Mouse (Mus musculus) embryo, embryonic 10 days (tissue): ENCODE results near the gene Wfdc15a.
A peak's percentile ranks its signal among the peaks of the same experiment; 100 is the strongest.

Source experiments
- DNase-seq: peaks from one replicate; pipeline ENCODE4 v3.0.0-alpha.2; 2015; ENCODE audit warnings: low spot score

Wfdc15a gene

DNA sequence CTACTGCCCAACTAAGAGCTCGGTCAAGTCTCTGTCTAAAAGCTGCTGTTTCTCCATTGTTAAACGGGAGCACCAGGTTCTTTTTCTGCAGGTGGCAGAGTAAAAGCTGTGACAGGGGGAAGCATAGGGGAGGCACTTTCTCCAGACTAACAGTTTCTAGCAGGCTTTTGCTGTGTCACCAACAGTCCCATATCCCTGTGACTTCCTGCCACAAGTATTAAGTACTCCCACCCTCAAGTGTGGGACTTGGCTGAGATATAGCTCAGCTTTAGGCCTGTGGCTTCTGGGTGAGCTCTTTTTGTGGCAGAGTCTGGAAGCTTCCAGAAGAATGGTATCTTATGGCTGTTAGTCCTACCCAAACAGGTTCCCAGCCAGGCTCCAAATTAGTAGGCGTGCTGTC is 24.1 kb downstream of the Wfdc15a start:
- no peak for DNase-seq

- no peak for DNase-seq
Measured at GRCm38 (mm10) chr2:164174649-164175395, 25.1 kb downstream of the Wfdc15a start.

- no peak for DNase-seq
Measured at GRCm38 (mm10) chr2:164173394-164173793, 26.5 kb downstream of the Wfdc15a start.

DNA sequence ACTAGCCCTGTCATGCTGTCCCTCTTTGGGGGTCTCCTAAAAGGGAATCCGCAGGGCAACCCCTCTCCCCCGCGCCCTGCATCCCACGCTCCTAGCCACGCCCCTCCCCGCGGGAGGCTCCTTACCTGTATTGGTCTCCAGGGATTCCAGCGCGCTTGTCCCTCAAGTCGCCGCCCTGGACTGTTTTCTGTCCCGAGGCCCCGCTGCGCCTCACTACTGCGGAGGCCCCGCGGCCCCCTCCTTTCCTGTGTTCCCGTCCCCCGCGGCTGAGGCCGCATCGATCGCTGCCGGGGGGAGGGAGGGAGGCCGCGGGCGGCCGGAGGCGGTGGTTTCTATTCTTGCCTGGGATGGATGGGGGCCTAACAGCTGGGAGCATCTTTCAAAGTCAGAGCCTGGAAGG is 29.0 kb downstream of the Wfdc15a start, which contains the start of gene Kcns1:
TSS of gene Kcns1 (minus strand) at position 212 of the 400 bp plus-strand sequence.
- no peak for DNase-seq

- peak; percentile 28 for DNase-seq
Measured at GRCm38 (mm10) chr2:164170326-164170725, 29.6 kb downstream of the Wfdc15a start.

GRCm38 (mm10) chr2:164168571-164168946 is 31.4 kb downstream of the Wfdc15a start:
- peak; percentile 11 for DNase-seq

- DNase-seq, result peak; percentile 45
Measured at GRCm38 (mm10) chr2:164167752-164168570, 32.0 kb downstream of the Wfdc15a start.

DNA sequence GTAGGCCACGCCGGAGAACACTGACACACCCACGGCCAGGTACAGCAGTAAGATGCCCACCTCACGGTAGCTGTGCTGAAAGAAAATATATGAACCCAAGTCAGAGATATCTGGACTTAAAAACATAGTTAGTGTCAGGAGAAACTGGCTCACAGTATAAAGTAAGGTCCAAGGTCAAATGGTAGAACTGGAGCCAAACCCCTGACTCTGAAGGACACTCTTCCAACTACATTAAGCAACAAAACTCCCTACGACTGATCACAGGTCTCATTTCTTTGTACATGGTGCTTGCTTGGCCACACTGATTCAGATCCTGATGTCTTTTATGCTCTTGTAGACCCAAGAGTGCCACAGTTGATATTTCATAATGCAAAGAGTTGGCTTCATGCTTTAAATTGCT is 35.0 kb downstream of the Wfdc15a start:
- no peak for DNase-seq

GRCm38 (mm10) chr2:164161515-164162055 is 38.3 kb downstream of the Wfdc15a start:
- DNase-seq, result no peak

DNA sequence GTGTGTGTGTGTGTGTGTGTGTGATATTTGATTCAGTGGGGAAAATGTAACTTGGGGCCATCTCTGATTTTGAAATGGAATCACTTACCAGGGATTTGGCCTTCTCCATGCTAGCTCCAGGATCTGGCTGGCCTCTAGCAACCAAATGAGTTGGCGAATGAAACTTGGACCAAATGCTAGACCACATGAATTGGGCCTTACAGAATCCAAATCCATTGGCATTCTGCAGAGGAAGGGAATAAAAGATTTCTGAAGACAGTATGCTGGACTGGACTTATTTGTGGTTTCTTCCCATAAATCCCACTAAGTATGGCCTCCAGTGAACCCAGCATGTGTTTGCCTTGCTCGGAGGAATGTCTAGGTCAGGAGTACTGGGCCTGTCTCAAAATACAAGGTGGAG is 41.1 kb downstream of the Wfdc15a start:
- DNase-seq, result no peak

GRCm38 (mm10) chr2:164156158-164156557 is 43.8 kb downstream of the Wfdc15a start:
- no peak for DNase-seq

GRCm38 (mm10) chr2:164154007-164154406 is 45.9 kb downstream of the Wfdc15a start:
- no peak for DNase-seq

- no peak for DNase-seq
Measured at GRCm38 (mm10) chr2:164152341-164152740, 47.6 kb downstream of the Wfdc15a start.

DNA sequence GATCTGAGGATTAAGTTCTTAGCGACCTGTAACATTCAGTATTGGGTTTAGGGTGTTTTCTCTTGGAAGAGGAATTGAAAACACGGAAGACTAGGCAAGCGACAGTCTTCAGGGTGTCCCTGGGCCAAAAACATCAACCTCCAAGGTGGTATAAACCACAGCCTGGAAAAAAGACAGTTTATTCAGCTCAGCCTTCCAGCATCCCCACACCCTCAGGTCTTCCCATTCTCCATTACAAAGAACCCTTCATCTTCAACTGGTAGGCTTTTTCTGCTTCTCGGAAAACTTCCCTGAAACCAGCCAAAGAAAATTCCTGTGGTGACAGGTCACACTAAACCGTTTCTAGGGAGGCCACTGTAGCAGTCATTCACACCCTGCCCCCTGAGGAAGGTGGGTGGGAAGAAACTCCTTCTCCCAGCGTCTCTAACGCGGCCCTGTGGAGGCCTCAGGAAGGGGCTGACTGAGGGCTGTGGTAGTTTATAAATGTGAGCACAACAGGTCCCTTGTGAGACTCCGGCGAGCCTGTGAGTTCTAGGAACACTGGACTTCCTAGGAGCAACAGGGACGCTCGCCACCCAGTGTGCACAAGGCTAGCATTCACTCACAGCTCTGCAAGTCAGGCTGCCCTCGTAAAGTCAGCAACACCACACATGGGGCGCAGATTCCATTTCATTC is 49.7 kb downstream of the Wfdc15a start:
- DNase-seq, result peak; percentile 47
